Mouse (Mus musculus): Measurements from ENCODE around the gene Hmx1. TPM values are rescaled to one million over a fixed set of nuclear protein-coding genes. Genes with fewer than 3 reads are reported as not detected.

The Hmx1 gene
- polyA plus RNA-seq, 1 experiment, result not detected

- no peaks in the 10 kb centered on the region for H3K4me1 ChIP-seq (ENCODE audit: control insufficient read depth, insufficient read depth, insufficient read length)
- TF ChIP-seq CTCF (IDR thresholded peaks at IDR 0.05; ENCODE audit: extremely low read depth, insufficient read depth, insufficient read length, insufficient replicate concordance), result no peak
- TF ChIP-seq POLR2A (IDR thresholded peaks at IDR 0.05; ENCODE audit: low read depth, low read length), result no peak
- no peak for DNase-seq (ENCODE audit: low read depth in 1 of 2, low spot score in 2 of 2)
Measured at GRCm38 (mm10) chr5:35434703-35435102, 45.8 kb downstream of the Hmx1 start.

GRCm38 (mm10) chr5:35438805-35439204 lies 49.9 kb downstream of the Hmx1 start:
- 78% methylated on average over 6 of the region's 6 CpGs for WGBS
- Histone ChIP-seq H3K4me3 (ENCODE audit: extremely low read depth, insufficient read depth, insufficient read length) (no peak overlapping the region), H3K36me3 (ENCODE audit: control insufficient read depth, insufficient read depth, low read length) (no peaks in the 10 kb centered on the region), H3K27me3 (ENCODE audit: control insufficient read depth, insufficient read depth, low read length) (no peaks in the 10 kb centered on the region), H3K27ac (ENCODE audit: insufficient read depth, low read length) (no peak overlapping the region), H3K4me1 (ENCODE audit: control insufficient read depth, insufficient read depth, insufficient read length) (no peaks in the 10 kb centered on the region)
- DNase-seq (ENCODE audit: low read depth in 1 of 2, low spot score in 2 of 2), result no peak
- TF ChIP-seq POLR2A (IDR thresholded peaks at IDR 0.05; ENCODE audit: low read depth, low read length) (no peak), CTCF (IDR thresholded peaks at IDR 0.05; ENCODE audit: extremely low read depth, insufficient read depth, insufficient read length, insufficient replicate concordance) (no peak)

More at GRCm38 (mm10) chr5:35434703-35435102, 45.8 kb downstream of the Hmx1 start:
- Histone ChIP-seq H3K27me3 (ENCODE audit: control insufficient read depth, insufficient read depth, low read length) (no peaks in the 10 kb centered on the region), H3K27ac (ENCODE audit: insufficient read depth, low read length) (no peak overlapping the region), H3K36me3 (ENCODE audit: control insufficient read depth, insufficient read depth, low read length) (no peaks in the 10 kb centered on the region), H3K4me3 (ENCODE audit: extremely low read depth, insufficient read depth, insufficient read length) (no peak overlapping the region)
- 63% methylated on average over 6 of the region's 6 CpGs for WGBS

GRCm38 (mm10) chr5:35440459-35440858 lies 51.6 kb downstream of the Hmx1 start:
- no peaks in the 10 kb centered on the region for H3K36me3 ChIP-seq (ENCODE audit: control insufficient read depth, insufficient read depth, low read length)
- WGBS, result 82% methylated on average over 8 of the region's 8 CpGs
- H3K4me3 ChIP-seq (ENCODE audit: extremely low read depth, insufficient read depth, insufficient read length), result no peak overlapping the region

GRCm38 (mm10) chr5:35441411-35441810 lies 52.5 kb downstream of the Hmx1 start:
- H3K27ac ChIP-seq (ENCODE audit: insufficient read depth, low read length), result no peak overlapping the region
- H3K36me3 ChIP-seq (ENCODE audit: control insufficient read depth, insufficient read depth, low read length), result no peaks in the 10 kb centered on the region
- H3K4me3 ChIP-seq (ENCODE audit: extremely low read depth, insufficient read depth, insufficient read length), result no peak overlapping the region
- no peaks in the 10 kb centered on the region for H3K4me1 ChIP-seq (ENCODE audit: control insufficient read depth, insufficient read depth, insufficient read length)
- 74% methylated on average over 9 of the region's 9 CpGs for WGBS
- no peak for DNase-seq (ENCODE audit: low read depth in 1 of 2, low spot score in 2 of 2)
- no peak for TF ChIP-seq CTCF (IDR thresholded peaks at IDR 0.05; ENCODE audit: extremely low read depth, insufficient read depth, insufficient read length, insufficient replicate concordance)
- no peak for TF ChIP-seq POLR2A (IDR thresholded peaks at IDR 0.05; ENCODE audit: low read depth, low read length)
- H3K27me3 ChIP-seq (ENCODE audit: control insufficient read depth, insufficient read depth, low read length), result no peaks in the 10 kb centered on the region

More at GRCm38 (mm10) chr5:35440459-35440858, 51.6 kb downstream of the Hmx1 start:
- Histone ChIP-seq H3K27ac (ENCODE audit: insufficient read depth, low read length) (no peak overlapping the region), H3K27me3 (ENCODE audit: control insufficient read depth, insufficient read depth, low read length) (no peaks in the 10 kb centered on the region), H3K4me1 (ENCODE audit: control insufficient read depth, insufficient read depth, insufficient read length) (no peaks in the 10 kb centered on the region)
- TF ChIP-seq POLR2A (IDR thresholded peaks at IDR 0.05; ENCODE audit: low read depth, low read length), result no peak
- TF ChIP-seq CTCF (IDR thresholded peaks at IDR 0.05; ENCODE audit: extremely low read depth, insufficient read depth, insufficient read length, insufficient replicate concordance), result no peak
- DNase-seq (ENCODE audit: low read depth in 1 of 2, low spot score in 2 of 2), result no peak

GRCm38 (mm10) chr5:35444731-35445130 lies 55.8 kb downstream of the Hmx1 start:
- TF ChIP-seq CTCF (IDR thresholded peaks at IDR 0.05; ENCODE audit: extremely low read depth, insufficient read depth, insufficient read length, insufficient replicate concordance), result no peak
- no peak for TF ChIP-seq POLR2A (IDR thresholded peaks at IDR 0.05; ENCODE audit: low read depth, low read length)
- Histone ChIP-seq H3K27me3 (ENCODE audit: control insufficient read depth, insufficient read depth, low read length) (no peaks in the 10 kb centered on the region), H3K4me1 (ENCODE audit: control insufficient read depth, insufficient read depth, insufficient read length) (no peaks in the 10 kb centered on the region), H3K4me3 (ENCODE audit: extremely low read depth, insufficient read depth, insufficient read length) (no peak overlapping the region), H3K27ac (ENCODE audit: insufficient read depth, low read length) (no peak overlapping the region), H3K36me3 (ENCODE audit: control insufficient read depth, insufficient read depth, low read length) (no peaks in the 10 kb centered on the region)
- WGBS, result 90% methylated on average over 12 of the region's 12 CpGs
- no peak for DNase-seq (ENCODE audit: low read depth in 1 of 2, low spot score in 2 of 2)

- Histone ChIP-seq H3K4me1 (ENCODE audit: control insufficient read depth, insufficient read depth, insufficient read length) (no peaks in the 10 kb centered on the region), H3K27me3 (ENCODE audit: control insufficient read depth, insufficient read depth, low read length) (no peaks in the 10 kb centered on the region), H3K27ac (ENCODE audit: insufficient read depth, low read length) (no peak overlapping the region), H3K36me3 (ENCODE audit: control insufficient read depth, insufficient read depth, low read length) (no peaks in the 10 kb centered on the region), H3K4me3 (ENCODE audit: extremely low read depth, insufficient read depth, insufficient read length) (no peak overlapping the region)
- TF ChIP-seq CTCF (IDR thresholded peaks at IDR 0.05; ENCODE audit: extremely low read depth, insufficient read depth, insufficient read length, insufficient replicate concordance) (no peak), POLR2A (IDR thresholded peaks at IDR 0.05; ENCODE audit: low read depth, low read length) (no peak)
- DNase-seq (ENCODE audit: low read depth in 1 of 2, low spot score in 2 of 2), result no peak
- 26% methylated on average over 27 of the region's 27 CpGs for WGBS
Measured at GRCm38 (mm10) chr5:35447656-35448443, 58.9 kb downstream of the Hmx1 start.

Other genes starting within 250 kb of the Hmx1 start
- gene Adra2c, start 110.8 kb upstream of the Hmx1 start, polyA plus RNA-seq (2012; rRNA removed), result 0.28 and 0.97 TPM in 2 replicates
- gene Cpz, start 136.6 kb downstream of the Hmx1 start, polyA plus RNA-seq (2012; rRNA removed), result 1.2 and 1.4 TPM in 2 replicates
- gene Trmt44, start 186.0 kb downstream of the Hmx1 start, polyA plus RNA-seq (2012; rRNA removed), result 4.8 and 5.2 TPM in 2 replicates
- 63.0 and 68.8 TPM in 2 replicates for gene Acox3, start 193.9 kb downstream of the Hmx1 start, polyA plus RNA-seq (2012; rRNA removed)